Mouse (Mus musculus) ES-E14 (cell line): Measurements from ENCODE around the gene Tpm3. TPM values are rescaled to one million over a fixed set of nuclear protein-coding genes. Genes with fewer than 3 reads are reported as not detected.
"Not testable (repeated sequence)": the region's sequence is repeated elsewhere in the genome, so short reads cannot be mapped to it uniquely, and the experiment has no call there.

Experiments
- DNase-seq: peaks from one replicate; pipeline ENCODE4 v3.0.0-alpha.2; 2013; ENCODE audit warnings: low read depth, low spot score
- H3K27ac ChIP-seq: 2 replicates; pipeline ENCODE4 v1.5.1; 2012; ENCODE audit warnings: low read depth, mild to moderate bottlenecking, low read length, moderate library complexity, mixed read lengths; ENCODE audit not compliant: poor library complexity, insufficient read depth, severe bottlenecking
- H3K36me3 ChIP-seq: 2 replicates; pipeline ENCODE4 v1.6.1; 2012; ENCODE audit warnings: mild to moderate bottlenecking, low read length, moderate library complexity, mixed read lengths; ENCODE audit not compliant: control insufficient read depth, poor library complexity, insufficient read depth, severe bottlenecking
- H3K4me1 ChIP-seq, 2 experiments: fragments of 150-350 bp in 1 of 2; sonication (generic) in 1 of 2; 2 replicates each; pipeline ENCODE4 v1.6.1; 2012; ENCODE audit warnings: low read length in 2 of 2, mild to moderate bottlenecking in 1 of 2, mixed read lengths in 1 of 2; ENCODE audit not compliant: control insufficient read depth in 2 of 2, insufficient read depth in 2 of 2, poor library complexity in 1 of 2
- H3K4me3 ChIP-seq, 2 experiments: fragments of 150-350 bp in 1 of 2; sonication (generic) in 1 of 2; 2 replicates each; pipeline ENCODE4 v1.5.1; 2012; ENCODE audit warnings: low read length in 2 of 2, low read depth in 1 of 2, mild to moderate bottlenecking in 1 of 2, mixed read lengths in 1 of 2; ENCODE audit not compliant: insufficient read depth in 1 of 2, poor library complexity in 1 of 2, severe bottlenecking in 1 of 2
- H3K9ac ChIP-seq: 2 replicates; pipeline ENCODE4 v1.6.1; 2012; ENCODE audit warnings: low read depth, mild to moderate bottlenecking, low read length, mixed read lengths; ENCODE audit not compliant: poor library complexity, insufficient read depth, severe bottlenecking
- H3K9me3 ChIP-seq: fragments of 150-350 bp; sonication (generic); 2 replicates; pipeline ENCODE4 v1.6.1; 2012; ENCODE audit warnings: low read depth, mild to moderate bottlenecking, low read length; ENCODE audit not compliant: control insufficient read depth, insufficient read depth
- CHD2 ChIP-seq: IDR thresholded peaks from 2 replicates; pipeline ENCODE4 v1.6.1; 2014; ENCODE audit warnings: mild to moderate bottlenecking, low read depth, low read length, inconsistent platforms
- HCFC1 ChIP-seq: IDR thresholded peaks from 2 replicates; pipeline ENCODE4 v1.6.1; 2012; ENCODE audit warnings: low read length, inconsistent platforms, borderline replicate concordance; ENCODE audit not compliant: insufficient read depth
- MAFK ChIP-seq: IDR thresholded peaks from 2 replicates; pipeline ENCODE4 v1.6.1; 2014; ENCODE audit warnings: mild to moderate bottlenecking, low read depth, low read length, inconsistent platforms; ENCODE audit not compliant: insufficient read depth
- ZC3H11A ChIP-seq: IDR thresholded peaks from 2 replicates; pipeline ENCODE4 v1.6.1; 2012; ENCODE audit warnings: low read depth, mild to moderate bottlenecking, inconsistent platforms, low read length, borderline replicate concordance
- ZNF384 ChIP-seq: IDR thresholded peaks from 2 replicates; pipeline ENCODE4 v1.6.1; 2012; ENCODE audit warnings: low read depth, low read length, inconsistent platforms
- in situ Hi-C, 2 experiments: fragments of 600-800 bp; cut with MboI; formaldehyde crosslinking; loops; one replicate each; pipeline ENCODE4 v1.15.1; 2025; ENCODE audit warnings: low sequenced_read_pairs in 2 of 2, inconsistent platforms in 1 of 2; ENCODE audit not compliant: unreplicated experiment in 2 of 2
- total RNA-seq: library from RNA; depleted of rRNA; stranded (reverse); fragments of 300-350 nt; gene quantifications from 2 replicates; pipeline ENCODE4 v1.2.3, GENCODE M21; 2012

Gene Tpm3
- total RNA-seq, 1 experiment = 287 TPM

DNA sequence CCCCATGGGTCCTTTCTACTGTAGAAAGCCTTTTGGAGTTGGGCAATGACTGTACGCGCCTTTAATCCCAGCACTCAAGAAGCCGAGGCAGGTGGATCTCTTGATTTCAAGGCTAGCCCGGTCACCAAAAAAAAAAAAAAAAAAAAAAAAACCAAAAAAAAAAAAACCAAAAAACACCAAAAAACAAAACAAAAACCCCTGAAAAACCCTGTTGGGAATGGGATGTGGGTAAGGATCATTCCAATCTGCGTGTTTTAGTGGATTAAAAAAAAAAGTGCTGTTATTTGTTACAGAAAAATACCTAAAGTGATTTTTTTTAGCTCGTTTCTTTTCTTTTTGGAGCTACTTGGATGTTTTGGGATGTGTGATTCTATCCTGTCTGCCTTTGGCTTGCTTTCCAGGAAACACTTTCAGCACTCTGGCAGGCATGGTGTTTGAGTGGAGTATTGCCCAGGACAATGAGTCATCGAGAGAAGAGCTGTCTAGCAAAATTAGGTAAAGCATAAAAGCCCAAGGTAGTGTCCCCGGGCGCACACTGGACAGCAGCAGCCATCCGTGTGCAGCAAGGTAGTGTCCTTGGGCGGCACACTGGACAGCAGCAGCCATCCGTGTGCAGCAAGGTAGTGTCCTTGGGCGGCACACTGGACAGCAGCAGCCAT, 45.8 kb downstream of the Tpm3 start:
- H3K27ac ChIP-seq = no peak overlapping the region
- H3K36me3 ChIP-seq = no peaks in the 10 kb centered on the region
- H3K9ac ChIP-seq = no peak overlapping the region
- peak; percentile 86 for TF ChIP-seq ZNF384
- no peak for TF ChIP-seq HCFC1
- no peak for TF ChIP-seq MAFK
- TF ChIP-seq CHD2 = no peak
- TF ChIP-seq ZC3H11A = no peak
- no peak overlapping the region for H3K4me3 ChIP-seq
- in situ Hi-C loops = no loop called here
- DNase-seq = no peak
- H3K9me3 ChIP-seq = no peaks in the 10 kb centered on the region
- peaks cover 0 to 3% of the 10 kb centered on the region in 2 experiments; a peak in 1 of 4 replicates for H3K4me1 ChIP-seq

GRCm38 (mm10) chr3:90122036-90122435, 49.6 kb downstream of the Tpm3 start:
- H3K9me3 ChIP-seq, H3K4me1 ChIP-seq, H3K27ac ChIP-seq, H3K36me3 ChIP-seq, DNase-seq, H3K9ac ChIP-seq, H3K4me3 ChIP-seq, in situ Hi-C loops: not testable (repeated sequence)

GRCm38 (mm10) chr3:90125710-90126109, 53.3 kb downstream of the Tpm3 start:
- no peak overlapping the region for H3K9ac ChIP-seq
- no peak overlapping the region for H3K27ac ChIP-seq
- no peaks in the 10 kb centered on the region for H3K4me1 ChIP-seq
- no peaks in the 10 kb centered on the region for H3K9me3 ChIP-seq
- in situ Hi-C loops = no loop called here
- H3K36me3 ChIP-seq = no peaks in the 10 kb centered on the region
- TF ChIP-seq ZNF384 (no peak), HCFC1 (no peak)
- no peak overlapping the region for H3K4me3 ChIP-seq
- DNase-seq = no peak

DNA sequence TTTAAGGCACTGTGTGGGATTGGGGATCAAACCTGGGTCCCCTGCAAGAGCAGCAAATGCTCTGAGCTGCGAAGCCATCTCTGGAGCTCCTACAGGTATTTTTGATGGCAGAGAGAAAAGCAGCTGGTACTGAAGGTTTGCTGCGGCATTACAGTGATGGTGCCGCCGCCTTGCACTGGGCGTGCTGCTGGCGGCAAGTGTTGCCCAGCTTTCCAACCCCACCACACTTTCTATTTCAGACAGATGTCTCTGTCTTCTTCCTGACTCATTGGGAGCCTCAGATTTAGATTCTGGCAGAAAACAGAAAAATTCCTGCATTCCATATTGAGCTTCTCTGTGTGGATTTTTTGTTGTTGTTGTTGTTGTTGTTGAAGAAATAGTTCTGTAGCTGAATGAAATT, 55.4 kb downstream of the Tpm3 start:
- H3K27ac ChIP-seq = no peak overlapping the region

DNA sequence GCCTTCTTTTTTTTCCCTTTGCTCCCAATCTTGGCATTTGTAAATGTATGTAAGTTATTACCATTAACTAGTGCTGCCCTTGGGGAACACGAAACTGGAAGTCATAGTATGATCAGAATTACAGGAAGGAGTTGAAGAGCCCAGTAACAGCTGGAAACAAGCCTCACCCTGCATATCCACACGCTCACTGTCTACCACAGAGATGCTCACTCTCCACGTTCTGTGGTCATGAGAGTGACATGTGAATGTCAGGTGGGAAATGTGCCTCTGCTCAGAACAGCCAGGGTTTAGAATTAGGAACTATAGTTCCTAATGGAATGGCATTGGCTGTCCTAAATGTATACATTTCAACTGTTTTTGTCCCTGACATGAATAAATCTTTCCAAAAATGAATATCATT, 60.3 kb downstream of the Tpm3 start:
- Histone ChIP-seq H3K9me3 (no peaks in the 10 kb centered on the region), H3K27ac (no peak overlapping the region), H3K9ac (no peak overlapping the region), H3K4me1 (0 out of 4 replicates have a peak, but pooled peaks cover 0 to 1% of the 10 kb centered on the region in 2 experiments), H3K36me3 (no peaks in the 10 kb centered on the region), H3K4me3 (no peak overlapping the region)
- no peak for DNase-seq
- TF ChIP-seq ZNF384 (no peak), MAFK (no peak), HCFC1 (no peak), CHD2 (no peak), ZC3H11A (no peak)
- in situ Hi-C loops = no loop called here

More for the DNA sequence above, 55.4 kb downstream of the Tpm3 start:
- Histone ChIP-seq H3K9ac (no peak overlapping the region), H3K9me3 (no peaks in the 10 kb centered on the region), H3K4me3 (no peak overlapping the region), H3K4me1 (no peaks in the 10 kb centered on the region), H3K36me3 (no peaks in the 10 kb centered on the region)
- DNase-seq = no peak
- in situ Hi-C loops = no loop called here
- TF ChIP-seq CHD2 (no peak), ZNF384 (no peak), ZC3H11A (no peak), HCFC1 (no peak), MAFK (no peak)
